Mouse (Mus musculus): ENCODE results near the gene Fanca.

DNA sequence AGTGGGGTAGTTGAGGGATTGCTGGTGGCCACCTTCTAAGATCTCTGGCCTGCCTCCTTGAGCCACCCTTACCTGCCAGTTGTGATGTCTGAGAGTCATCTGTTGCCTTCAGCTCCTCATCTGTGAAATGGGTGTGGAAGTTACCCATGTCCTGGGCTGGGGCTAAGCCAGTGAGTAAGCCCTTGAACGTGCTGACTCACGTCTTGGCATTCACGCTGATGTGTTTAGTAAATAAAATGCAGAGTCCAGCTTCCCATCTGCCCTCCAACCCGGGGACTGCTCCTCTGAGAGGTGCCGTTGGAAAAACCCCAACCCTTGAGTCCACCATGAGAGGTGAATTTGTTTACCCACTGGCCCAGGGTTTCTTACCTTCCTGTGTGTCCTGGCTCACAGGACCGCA, 27.5 kb upstream of the Fanca start:
- TF ChIP-seq GATA1 (IDR thresholded peaks at IDR 0.05; ENCODE audit: borderline replicate concordance, low read length) (no peak), FLI1 (IDR thresholded peaks at IDR 0.05; ENCODE audit: low read length) (no peak)

All from megakaryocyte, embryonic 14.5 days (primary cell).